Mouse (Mus musculus) hindbrain, embryonic 16.5 days (tissue): ENCODE measurements at regions not wholly inside any gene's neighbourhood (a gene's known extent, or its start where the extent isn't known, plus 50 kb on each side); places are given as distances from the start of the nearest gene placed in this dataset.
A peak's percentile ranks its signal among the peaks of the same experiment; 100 is the strongest.

Experiments
- ATAC-seq: fragments of 200-750 bp; cut with Nextera tagmentation; 2 replicates; pipeline ENCODE4 v1.8.0; 2017; ENCODE audit warnings: moderate TSS enrichment, moderate library complexity
- H3K27ac ChIP-seq: fragments of 300-500 bp; sonication (generic); 2 replicates; pipeline ENCODE4 v1.5.1; 2014; ENCODE audit warnings: low read depth, mild to moderate bottlenecking, control low read depth, low read length, moderate library complexity
- H3K27me3 ChIP-seq: fragments of 300-500 bp; sonication (generic); replicated peaks from 2 replicates; pipeline ENCODE4 v1.6.1; 2014; ENCODE audit warnings: low read length; ENCODE audit not compliant: control insufficient read depth, insufficient read depth
- H3K36me3 ChIP-seq: fragments of 300-500 bp; sonication (generic); 2 replicates; pipeline ENCODE4 v1.6.1; 2014; ENCODE audit warnings: mild to moderate bottlenecking, low read length, moderate library complexity, mixed read lengths; ENCODE audit not compliant: control insufficient read depth, insufficient read depth
- H3K4me1 ChIP-seq: fragments of 300-500 bp; sonication (generic); 2 replicates; pipeline ENCODE4 v1.6.1; 2014; ENCODE audit warnings: low read depth, low read length; ENCODE audit not compliant: control insufficient read depth, insufficient read depth
- H3K4me2 ChIP-seq: fragments of 300-500 bp; sonication (generic); 2 replicates; pipeline ENCODE4 v1.6.1; 2014; ENCODE audit warnings: mild to moderate bottlenecking, low read length, control low read depth, moderate library complexity
- H3K4me3 ChIP-seq: fragments of 300-500 bp; sonication (generic); 2 replicates; pipeline ENCODE4 v1.5.1; 2014; ENCODE audit warnings: mild to moderate bottlenecking, low read length, control low read depth, moderate library complexity
- H3K9ac ChIP-seq: fragments of 300-500 bp; sonication (generic); 2 replicates; pipeline ENCODE4 v1.6.1; 2014; ENCODE audit warnings: low read depth, mild to moderate bottlenecking, control low read depth, low read length, moderate library complexity
- H3K9me3 ChIP-seq: fragments of 300-500 bp; sonication (generic); 2 replicates; pipeline ENCODE4 v1.6.1; 2014; ENCODE audit warnings: mild to moderate bottlenecking, low read length, moderate library complexity; ENCODE audit not compliant: control insufficient read depth
- WGBS: fragments of 180-500 bp; shearing (Covaris S2); extraction: QIAGEN DNeasy Blood & Tissue Kit; methylation state at CpG from one replicate; pipeline ENCODE4 v1.1.7; 2014; 5-methylcytosine and 5-hydroxymethylcytosine counted together

DNA sequence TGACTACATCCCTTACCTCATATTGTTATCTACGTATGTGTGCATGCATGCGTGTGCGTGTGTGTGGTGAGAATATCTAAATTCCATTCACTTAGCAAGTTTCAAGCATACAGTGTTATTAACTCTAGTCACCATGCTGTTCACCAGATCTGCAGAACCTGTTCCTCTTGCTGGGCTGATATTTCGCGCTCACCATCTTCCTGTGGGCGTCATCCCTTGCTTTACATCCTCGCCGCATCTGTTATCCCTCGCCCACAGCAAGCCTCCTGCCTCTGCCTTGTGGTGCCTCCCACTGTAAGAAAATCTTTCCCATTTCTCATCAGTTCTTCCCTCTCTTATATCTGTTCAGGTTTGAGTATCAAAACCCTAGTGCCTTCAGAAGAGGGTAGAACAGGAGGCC lies 124.4 kb upstream of the Atp2b1 start:
- Histone ChIP-seq H3K4me2 (no peak overlapping the region), H3K27ac (no peak overlapping the region), H3K9me3 (no peaks in the 10 kb centered on the region), H3K36me3 (no peaks in the 10 kb centered on the region), H3K27me3 (no peaks in the 10 kb centered on the region), H3K9ac (no peak overlapping the region), H3K4me3 (no peak overlapping the region), H3K4me1 (no peaks in the 10 kb centered on the region)
- 90% methylated on average over 9 of the region's 9 CpGs for WGBS
- no peak for ATAC-seq

GRCm38 (mm10) chr10:98790456-98790855 lies 123.8 kb upstream of the Atp2b1 start:
- Histone ChIP-seq H3K36me3 (no peaks in the 10 kb centered on the region), H3K4me1 (no peaks in the 10 kb centered on the region), H3K27ac (no peak overlapping the region), H3K4me3 (no peak overlapping the region), H3K4me2 (no peak overlapping the region), H3K27me3 (no peaks in the 10 kb centered on the region), H3K9ac (no peak overlapping the region), H3K9me3 (no peaks in the 10 kb centered on the region)
- 95% methylated on average over 3 of the region's 3 CpGs for WGBS
- no peak for ATAC-seq

GRCm38 (mm10) chr10:98792019-98792741 lies 122.0 kb upstream of the Atp2b1 start:
- no peak overlapping the region for H3K9ac ChIP-seq
- 87% methylated on average over 4 of the region's 4 CpGs for WGBS
- ATAC-seq: no peak
- H3K36me3 ChIP-seq: no peaks in the 10 kb centered on the region
- no peaks in the 10 kb centered on the region for H3K9me3 ChIP-seq
- H3K4me3 ChIP-seq: no peak overlapping the region
- H3K27me3 ChIP-seq: no peaks in the 10 kb centered on the region
- H3K4me1 ChIP-seq: no peaks in the 10 kb centered on the region
- no peak overlapping the region for H3K27ac ChIP-seq
- H3K4me2 ChIP-seq: no peak overlapping the region

DNA sequence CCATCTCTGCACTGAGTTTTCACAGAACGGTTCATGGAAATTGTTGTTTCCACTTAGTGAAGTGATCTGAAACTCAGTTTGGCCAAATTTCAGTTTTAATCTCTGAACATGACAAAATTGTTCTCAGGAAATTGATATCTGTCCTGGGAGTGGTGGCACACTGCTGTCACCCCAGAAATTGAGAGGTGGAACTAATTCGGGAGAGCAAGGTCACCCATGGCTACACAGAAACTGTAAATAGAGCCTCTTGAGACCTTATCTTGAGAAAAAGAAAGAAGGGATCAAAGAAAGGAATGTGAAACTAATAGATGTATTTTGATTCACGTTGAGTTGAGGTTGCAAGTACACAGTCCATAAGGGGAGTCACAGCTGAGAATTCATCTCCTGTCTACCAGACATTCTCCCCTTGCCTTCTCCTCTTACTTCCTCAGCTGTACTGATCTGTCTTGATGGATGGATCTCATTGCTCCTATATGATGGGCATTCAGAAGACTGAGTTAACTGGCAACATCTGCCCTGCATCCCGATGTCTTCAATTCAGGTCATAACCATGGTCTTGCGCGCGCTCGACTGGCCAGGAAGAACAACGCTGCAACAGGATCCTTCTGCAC lies 120.2 kb upstream of the Atp2b1 start:
- H3K4me2 ChIP-seq: no peak overlapping the region
- no peak overlapping the region for H3K9ac ChIP-seq
- 89% methylated on average over 9 of the region's 9 CpGs for WGBS
- H3K4me1 ChIP-seq: no peaks in the 10 kb centered on the region
- H3K27ac ChIP-seq: no peak overlapping the region
- H3K9me3 ChIP-seq: no peaks in the 10 kb centered on the region
- no peaks in the 10 kb centered on the region for H3K36me3 ChIP-seq
- H3K27me3 ChIP-seq: no peaks in the 10 kb centered on the region
- H3K4me3 ChIP-seq: no peak overlapping the region
- ATAC-seq: no peak

GRCm38 (mm10) chr10:98796016-98796415 lies 118.2 kb upstream of the Atp2b1 start:
- H3K4me1 ChIP-seq: 0 out of 2 replicates have a peak, but pooled peaks cover 2% of the 10 kb centered on the region
- H3K4me3 ChIP-seq: no peak overlapping the region
- ATAC-seq: no peak
- H3K4me2 ChIP-seq: no peak overlapping the region
- no peaks in the 10 kb centered on the region for H3K36me3 ChIP-seq
- H3K9me3 ChIP-seq: no peaks in the 10 kb centered on the region
- no peak overlapping the region for H3K9ac ChIP-seq
- 95% methylated on average over 3 of the region's 3 CpGs for WGBS
- no peak overlapping the region for H3K27ac ChIP-seq
- no peaks in the 10 kb centered on the region for H3K27me3 ChIP-seq

GRCm38 (mm10) chr10:98798634-98799415 lies 115.4 kb upstream of the Atp2b1 start:
- Histone ChIP-seq H3K4me3 (no peak overlapping the region), H3K4me2 (no peak overlapping the region), H3K27ac (no peak overlapping the region), H3K27me3 (no peaks in the 10 kb centered on the region), H3K4me1 (0 out of 2 replicates have a peak, but pooled peaks cover 2% of the 10 kb centered on the region), H3K9me3 (no peaks in the 10 kb centered on the region), H3K36me3 (no peaks in the 10 kb centered on the region), H3K9ac (no peak overlapping the region)
- WGBS: 87% methylated on average over 6 of the region's 6 CpGs
- ATAC-seq: no peak

- Histone ChIP-seq H3K4me2 (no peak overlapping the region), H3K4me1 (0 out of 2 replicates have a peak, but pooled peaks cover 2% of the 10 kb centered on the region), H3K4me3 (no peak overlapping the region), H3K9ac (no peak overlapping the region), H3K36me3 (no peaks in the 10 kb centered on the region), H3K27me3 (no peaks in the 10 kb centered on the region), H3K27ac (no peak overlapping the region), H3K9me3 (no peaks in the 10 kb centered on the region)
- 88% methylated on average over 3 of the region's 3 CpGs for WGBS
- no peak for ATAC-seq
Measured at GRCm38 (mm10) chr10:98799830-98800229, 114.4 kb upstream of the Atp2b1 start.

- WGBS: 28% methylated on average over 8 of the region's 8 CpGs
- Histone ChIP-seq H3K4me2 (peak overlapping the region; percentile 29), H3K27ac (no peak overlapping the region)
Measured at GRCm38 (mm10) chr10:98800949-98801348, 113.3 kb upstream of the Atp2b1 start.

DNA sequence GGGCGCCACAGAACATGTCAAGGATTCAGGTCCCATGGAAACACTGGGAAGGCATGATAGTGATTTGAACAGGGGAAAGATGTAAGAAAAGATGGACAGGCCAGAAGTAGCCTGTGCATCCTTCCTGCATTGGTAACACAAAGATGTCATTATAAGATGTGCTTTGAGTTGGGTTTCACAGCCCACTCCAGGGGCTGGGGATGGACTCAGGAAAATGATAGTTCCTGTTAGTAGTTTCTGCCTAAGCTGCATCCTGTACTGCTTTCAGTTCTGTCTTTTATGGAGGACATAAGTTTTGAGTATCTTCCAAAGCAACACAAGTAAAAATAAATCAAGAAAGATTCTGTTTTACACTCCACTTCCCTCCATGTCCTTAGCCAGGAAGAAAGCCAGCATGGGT lies 109.2 kb upstream of the Atp2b1 start:
- no peaks in the 10 kb centered on the region for H3K36me3 ChIP-seq
- 0 out of 2 replicates have a peak, but pooled peaks cover 2% of the 10 kb centered on the region for H3K4me1 ChIP-seq
- WGBS: 91% methylated on average over 1 of the region's 1 CpGs
- H3K9ac ChIP-seq: no peak overlapping the region
- no peak overlapping the region for H3K4me2 ChIP-seq
- no peak overlapping the region for H3K27ac ChIP-seq
- no peaks in the 10 kb centered on the region for H3K27me3 ChIP-seq
- no peak overlapping the region for H3K4me3 ChIP-seq
- ATAC-seq: no peak
- no peaks in the 10 kb centered on the region for H3K9me3 ChIP-seq

More at GRCm38 (mm10) chr10:98800949-98801348, 113.3 kb upstream of the Atp2b1 start:
- no peak for ATAC-seq
- no peaks in the 10 kb centered on the region for H3K36me3 ChIP-seq
- no peak overlapping the region for H3K9ac ChIP-seq
- H3K27me3 ChIP-seq: no peaks in the 10 kb centered on the region
- no peaks in the 10 kb centered on the region for H3K9me3 ChIP-seq
- H3K4me1 ChIP-seq: 0 out of 2 replicates have a peak, but pooled peaks cover 2% of the 10 kb centered on the region
- H3K4me3 ChIP-seq: no peak overlapping the region
